Mouse (Mus musculus): Measurements from ENCODE around the gene Casq2. TPM values are rescaled to one million over a fixed set of nuclear protein-coding genes. Genes with fewer than 3 reads are reported as not detected.
A peak's percentile ranks its signal among the peaks of the same experiment; 100 is the strongest.
"Not testable (repeated sequence)": the region's sequence is repeated elsewhere in the genome, so short reads cannot be mapped to it uniquely, and the experiment has no call there.

Gene Casq2
- polyA plus RNA-seq, 1 experiment from 2014 or later, result 0.41 TPM

GRCm38 (mm10) chr3:102157652-102158051, 71.4 kb downstream of the Casq2 start:
- H3K4me2 ChIP-seq, result no peak overlapping the region
- WGBS, result 91% methylated on average over 6 of the region's 6 CpGs
- H3K36me3 ChIP-seq (replicated peaks), result no peaks in the 10 kb centered on the region
- no peak overlapping the region for H3K27ac ChIP-seq
- H3K4me1 ChIP-seq, result peaks cover 12% of the 10 kb centered on the region
- H3K9me3 ChIP-seq, result no peaks in the 10 kb centered on the region
- H3K4me3 ChIP-seq (replicated peaks), result no peak overlapping the region
- no peak for ATAC-seq (ENCODE audit: low FRiP score)
- 0 out of 2 replicates have a peak, but pooled peaks cover 3% of the 10 kb centered on the region for H3K27me3 ChIP-seq
- H3K9ac ChIP-seq, result no peak overlapping the region

- Histone ChIP-seq H3K4me2 (no peak overlapping the region), H3K9me3 (no peaks in the 10 kb centered on the region), H3K36me3 (replicated peaks) (no peaks in the 10 kb centered on the region), H3K9ac (no peak overlapping the region), H3K4me1 (peaks cover 7% of the 10 kb centered on the region), H3K4me3 (replicated peaks) (no peak overlapping the region), H3K27ac (0 out of 2 replicates have a peak overlapping the region, but pooled peaks have one; percentile 33), H3K27me3 (0 out of 2 replicates have a peak, but pooled peaks cover 3% of the 10 kb centered on the region)
- no peak for ATAC-seq (ENCODE audit: low FRiP score)
- WGBS, result 80% methylated on average over 14 of the region's 14 CpGs
Observed at GRCm38 (mm10) chr3:102158759-102159422, 72.7 kb downstream of the Casq2 start.

GRCm38 (mm10) chr3:102159423-102160325, 73.5 kb downstream of the Casq2 start:
- no peaks in the 10 kb centered on the region for H3K9me3 ChIP-seq
- ATAC-seq (ENCODE audit: low FRiP score), result no peak
- no peak overlapping the region for H3K4me3 ChIP-seq (replicated peaks)
- peaks cover 7% of the 10 kb centered on the region for H3K4me1 ChIP-seq
- WGBS, result 69% methylated on average over 14 of the region's 14 CpGs
- no peak overlapping the region for H3K9ac ChIP-seq
- H3K27ac ChIP-seq, result 0 out of 2 replicates have a peak overlapping the region, but pooled peaks have one; percentile 33
- no peaks in the 10 kb centered on the region for H3K36me3 ChIP-seq (replicated peaks)
- no peak overlapping the region; the same call in 1 of the 2 replicates for H3K4me2 ChIP-seq
- no peaks in the 10 kb centered on the region for H3K27me3 ChIP-seq

DNA sequence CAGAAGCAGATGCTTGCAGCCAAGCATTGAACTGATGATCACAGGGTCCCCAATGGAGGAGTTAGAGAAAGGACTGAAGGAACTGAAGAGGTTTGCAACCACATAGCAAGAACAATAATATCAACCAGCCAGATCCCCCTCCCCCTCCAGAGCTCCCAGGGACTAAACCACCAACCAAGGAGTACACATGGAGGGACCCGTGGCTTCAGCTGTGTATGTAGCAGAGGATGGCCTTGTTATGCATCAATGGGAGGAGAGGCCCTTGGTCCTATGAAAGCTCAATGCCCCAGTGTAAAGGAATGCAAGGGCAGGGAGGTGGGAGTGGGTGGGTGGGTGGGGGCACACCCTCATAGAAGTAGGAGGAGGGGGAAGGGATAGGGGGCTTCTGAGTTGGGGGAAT, 77.6 kb downstream of the Casq2 start:
- not testable (repeated sequence) for H3K36me3 ChIP-seq (replicated peaks); ATAC-seq (ENCODE audit: low FRiP score); H3K9me3 ChIP-seq; H3K27ac ChIP-seq; H3K27me3 ChIP-seq; H3K9ac ChIP-seq; H3K4me3 ChIP-seq (replicated peaks); H3K4me2 ChIP-seq
- WGBS, result 75% methylated on average over 1 of the region's 1 CpGs
- H3K4me1 ChIP-seq, result peaks cover 17% of the 10 kb centered on the region

DNA sequence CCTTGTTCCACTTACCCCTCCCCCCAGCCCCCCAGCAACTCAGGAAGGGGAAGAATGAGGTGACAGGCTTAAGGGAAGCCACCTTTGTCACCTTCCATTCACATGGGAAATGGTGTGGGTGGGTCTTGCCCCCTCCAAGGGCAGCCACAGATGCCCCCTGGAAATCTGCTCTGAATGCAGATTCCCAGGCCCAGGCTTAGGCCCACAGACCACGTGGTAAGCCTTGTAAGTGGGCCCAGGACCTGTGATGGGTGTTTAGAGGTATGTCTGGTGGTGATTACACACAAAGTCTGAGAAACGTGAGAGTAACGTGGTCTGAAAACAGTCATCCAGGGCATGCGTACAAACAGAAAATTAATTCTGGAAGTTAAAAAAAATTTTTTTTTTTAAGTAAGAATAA, 78.7 kb downstream of the Casq2 start:
- no peaks in the 10 kb centered on the region; the same call in 1 of the 2 replicates for H3K27me3 ChIP-seq
- no peak overlapping the region for H3K27ac ChIP-seq
- ATAC-seq (ENCODE audit: low FRiP score), result no peak
- H3K9me3 ChIP-seq, result no peaks in the 10 kb centered on the region
- peaks cover 17% of the 10 kb centered on the region for H3K4me1 ChIP-seq
- 65% methylated on average over 4 of the region's 4 CpGs for WGBS
- H3K4me3 ChIP-seq (replicated peaks), result no peak overlapping the region
- no peak overlapping the region for H3K4me2 ChIP-seq
- H3K9ac ChIP-seq, result no peak overlapping the region
- no peaks in the 10 kb centered on the region for H3K36me3 ChIP-seq (replicated peaks)

DNA sequence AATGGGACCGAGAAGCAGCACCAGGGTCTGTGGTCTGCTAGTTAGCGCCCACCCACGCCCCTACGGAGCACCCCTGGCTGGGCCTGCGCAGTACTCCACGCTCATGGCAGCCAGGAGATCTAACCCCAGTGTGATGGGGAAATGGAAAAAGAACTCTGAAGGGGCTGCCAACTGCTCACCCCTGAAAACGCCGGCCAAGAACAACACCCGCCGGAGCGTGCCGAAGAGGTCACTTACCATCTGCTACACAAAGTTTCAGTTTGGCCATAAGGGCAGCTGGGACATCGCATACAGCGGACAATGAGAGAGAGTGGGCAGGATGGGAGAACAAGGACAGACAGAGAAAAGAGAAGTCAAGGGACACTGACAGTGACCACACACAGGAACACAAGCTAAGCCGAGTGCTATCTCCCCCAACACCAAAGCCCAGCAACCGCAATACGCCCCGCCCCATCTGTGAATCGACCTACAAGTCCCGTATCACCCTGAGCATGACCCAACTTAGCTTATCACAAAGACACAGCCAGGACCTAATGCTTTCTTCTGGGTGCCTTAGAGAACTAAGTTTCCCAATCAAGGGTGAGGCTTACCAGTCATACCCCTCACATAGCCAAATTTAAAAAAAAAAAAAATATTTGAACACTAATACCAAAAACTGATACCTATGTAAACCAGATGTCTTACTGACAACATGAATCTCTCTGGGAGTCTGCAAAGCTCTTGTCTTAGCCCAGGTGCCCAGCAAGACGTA, 79.5 kb downstream of the Casq2 start:
- Histone ChIP-seq H3K9me3 (no peaks in the 10 kb centered on the region), H3K36me3 (replicated peaks) (no peaks in the 10 kb centered on the region), H3K27ac (no peak overlapping the region), H3K27me3 (no peaks in the 10 kb centered on the region; the same call in 1 of the 2 replicates), H3K4me2 (no peak overlapping the region), H3K9ac (no peak overlapping the region), H3K4me3 (replicated peaks) (no peak overlapping the region), H3K4me1 (peaks cover 17% of the 10 kb centered on the region)
- 89% methylated on average over 21 of the region's 21 CpGs for WGBS
- no peak for ATAC-seq (ENCODE audit: low FRiP score)

- WGBS, result 62% methylated on average over 4 of the region's 4 CpGs
- Histone ChIP-seq H3K4me1 (peaks cover 17% of the 10 kb centered on the region), H3K4me3 (replicated peaks) (no peak overlapping the region), H3K4me2 (no peak overlapping the region), H3K9ac (no peak overlapping the region), H3K36me3 (replicated peaks) (no peaks in the 10 kb centered on the region), H3K9me3 (no peaks in the 10 kb centered on the region), H3K27ac (no peak overlapping the region), H3K27me3 (no peaks in the 10 kb centered on the region; the same call in 1 of the 2 replicates)
- ATAC-seq (ENCODE audit: low FRiP score), result no peak
Observed at GRCm38 (mm10) chr3:102166287-102166620, 80.0 kb downstream of the Casq2 start.

DNA sequence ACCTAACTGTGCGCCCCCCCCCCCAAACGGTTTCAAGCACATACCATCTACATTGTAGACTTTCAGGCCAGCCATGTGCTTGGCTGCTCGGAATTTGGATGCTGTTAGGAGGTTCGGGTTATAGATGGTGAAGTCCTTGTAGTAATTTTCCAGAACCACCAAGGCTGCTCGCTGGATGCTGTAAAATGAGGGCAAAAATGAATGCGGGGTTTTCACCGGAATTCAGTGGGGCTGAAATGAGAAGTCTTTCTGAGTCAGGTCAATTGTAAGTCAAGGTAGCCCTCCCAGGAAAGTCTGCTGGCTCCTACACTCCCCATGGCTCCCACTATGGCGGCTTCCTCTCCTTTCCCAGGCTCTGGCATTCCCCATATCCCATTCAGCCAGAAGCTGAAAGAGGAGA, 80.6 kb downstream of the Casq2 start:
- 75% methylated on average over 8 of the region's 8 CpGs for WGBS
- no peak for ATAC-seq (ENCODE audit: low FRiP score)
- no peak overlapping the region for H3K27ac ChIP-seq
- H3K27me3 ChIP-seq, result no peaks in the 10 kb centered on the region; the same call in 1 of the 2 replicates
- no peak overlapping the region for H3K4me3 ChIP-seq (replicated peaks)
- no peaks in the 10 kb centered on the region for H3K36me3 ChIP-seq (replicated peaks)
- no peaks in the 10 kb centered on the region for H3K9me3 ChIP-seq
- no peak overlapping the region for H3K9ac ChIP-seq
- H3K4me2 ChIP-seq, result no peak overlapping the region
- peaks cover 17% of the 10 kb centered on the region for H3K4me1 ChIP-seq

- 5% methylated on average over 10 of the region's 10 CpGs for WGBS
- Histone ChIP-seq H3K36me3 (replicated peaks) (no peaks in the 10 kb centered on the region), H3K27me3 (no peaks in the 10 kb centered on the region; the same call in 1 of the 2 replicates), H3K9me3 (no peaks in the 10 kb centered on the region), H3K4me2 (no peak overlapping the region), H3K27ac (no peak overlapping the region), H3K4me1 (peaks cover 17% of the 10 kb centered on the region), H3K9ac (no peak overlapping the region; the same call in 1 of the 2 replicates), H3K4me3 (replicated peaks) (no peak overlapping the region)
- 0 out of 2 replicates have a peak, but pooled peaks have one; percentile 44 for ATAC-seq (ENCODE audit: low FRiP score)
Observed at GRCm38 (mm10) chr3:102167555-102168210, 81.5 kb downstream of the Casq2 start.

- Histone ChIP-seq H3K4me1 (peaks cover 17% of the 10 kb centered on the region), H3K9ac (no peak overlapping the region), H3K27me3 (no peaks in the 10 kb centered on the region; the same call in 1 of the 2 replicates), H3K36me3 (replicated peaks) (no peaks in the 10 kb centered on the region), H3K9me3 (no peaks in the 10 kb centered on the region), H3K4me3 (replicated peaks) (no peak overlapping the region), H3K27ac (peak overlapping the region; percentile 59), H3K4me2 (no peak overlapping the region)
- 65% methylated on average over 13 of the region's 13 CpGs for WGBS
- ATAC-seq (ENCODE audit: low FRiP score), result peak; percentile 64; the same call in 1 of the 2 replicates
Observed at GRCm38 (mm10) chr3:102169197-102169905, 83.1 kb downstream of the Casq2 start.

DNA sequence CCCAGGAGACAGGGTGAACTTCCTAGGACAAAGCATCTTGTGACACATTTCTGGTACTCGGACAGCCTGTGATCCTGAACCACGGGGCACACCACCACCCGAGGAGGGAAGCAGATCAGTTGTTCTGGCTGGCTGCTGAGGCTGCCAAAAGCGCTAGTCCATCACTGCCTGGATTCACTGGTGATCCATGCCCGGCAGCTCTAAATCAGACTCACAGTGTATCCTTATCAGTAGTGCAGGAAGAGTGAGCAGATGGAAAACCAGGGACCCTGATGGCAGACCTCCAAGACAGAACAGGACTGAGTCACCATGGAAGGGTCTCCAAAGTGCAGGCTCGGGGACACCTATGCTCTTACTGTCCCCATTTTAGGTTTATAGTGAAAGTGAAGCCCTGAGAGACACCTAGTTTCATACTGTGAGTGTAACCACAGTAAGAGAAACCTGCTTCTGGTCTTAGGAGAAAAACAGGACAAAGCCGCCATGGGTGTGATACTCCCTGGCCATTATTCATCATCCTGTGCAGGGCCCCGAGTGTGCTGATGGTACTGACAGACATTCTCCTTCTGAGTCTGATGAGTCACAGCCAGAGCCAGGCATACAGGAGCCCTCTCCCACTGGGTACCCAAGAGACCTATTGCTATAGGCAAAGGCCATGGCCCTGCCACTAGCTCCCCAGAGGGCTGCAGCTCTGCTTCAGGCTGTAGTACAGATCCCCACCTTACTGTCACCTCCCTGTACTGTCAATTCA, 88.1 kb downstream of the Casq2 start:
- H3K9ac ChIP-seq, result no peak overlapping the region
- peaks cover 4% of the 10 kb centered on the region for H3K4me1 ChIP-seq
- no peaks in the 10 kb centered on the region for H3K27me3 ChIP-seq
- H3K9me3 ChIP-seq, result no peaks in the 10 kb centered on the region
- no peak for ATAC-seq (ENCODE audit: low FRiP score)
- H3K36me3 ChIP-seq (replicated peaks), result no peaks in the 10 kb centered on the region
- no peak overlapping the region for H3K4me3 ChIP-seq (replicated peaks)
- no peak overlapping the region for H3K4me2 ChIP-seq
- WGBS, result 78% methylated on average over 8 of the region's 8 CpGs
- no peak overlapping the region for H3K27ac ChIP-seq

All from forebrain, embryonic 12.5 days (tissue).